Comparison of ENCODE assay signal across 8 mouse cellular contexts in the genomic region with DNA sequence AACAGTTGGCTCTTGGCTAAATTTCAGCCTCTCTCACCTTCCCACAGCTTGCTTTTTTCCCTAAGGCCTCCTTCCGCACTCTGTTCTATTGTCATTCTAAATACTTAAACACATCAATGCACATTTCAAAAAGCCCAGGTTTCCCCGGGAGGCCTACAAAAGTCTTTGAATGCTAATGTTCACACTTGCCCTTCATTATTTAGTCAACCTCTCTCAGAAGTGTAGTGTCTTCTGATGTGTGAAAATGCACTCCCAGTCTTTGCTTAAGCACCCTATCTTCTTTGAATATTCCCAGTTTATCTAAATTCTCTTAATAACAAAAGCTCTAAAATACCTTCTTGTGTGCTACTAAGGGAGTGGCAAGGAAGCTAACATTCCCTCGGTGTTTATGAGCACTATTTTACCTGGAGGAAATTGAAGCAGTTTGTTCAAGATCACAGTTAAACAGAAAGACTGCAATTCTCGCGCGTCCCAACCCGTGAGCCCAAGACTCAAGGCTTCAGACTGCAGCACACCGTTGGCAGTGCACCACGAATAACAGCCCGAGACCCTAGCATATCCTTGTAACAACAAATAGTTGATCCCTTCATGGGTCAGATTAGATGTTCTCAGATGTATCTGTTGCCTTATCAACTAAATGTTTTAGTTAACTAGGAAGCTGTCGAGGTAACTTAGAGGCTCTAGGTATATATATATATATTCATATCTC. TPM values are rescaled to one million over a fixed set of nuclear protein-coding genes. Genes with fewer than 3 reads are reported as not detected.
DNase-seq lines count a peak whose midpoint lies in the region; ATAC-seq and TF ChIP-seq lines count a peak whose summit lies in the region.
"Had no signal": no experiment of that assay in that cellular context is flagged by ENCODE, and none has a peak within 500 bp of the region (broad histone marks: within the 10 kb centered on the region; RNA-seq: fewer than 3 reads in every experiment).

No protein-coding gene starts in this region.

- DNase-seq in left cerebral cortex, adult 2 months (ENCODE audit: extremely low spot score in 1 of 2, low spot score in 2 of 2) = no peak
- no peak for DNase-seq in left cerebral cortex, adult 8-10 months (ENCODE audit: low spot score in 2 of 2)
- no peak for DNase-seq in limb, embryonic 10.5 days (ENCODE audit: low spot score)
- DNase-seq in thymus, postnatal 36 days = no peak
- no peak for DNase-seq in kidney, postnatal 10 days

- H3K36me3 ChIP-seq in embryonic facial prominence, embryonic 12.5 days = no peaks in the 10 kb centered on the region
- H3K36me3 ChIP-seq in limb, embryonic 10.5 days = peaks cover 9% of the 10 kb centered on the region
- no peaks in the 10 kb centered on the region for H3K36me3 ChIP-seq in neural tube, embryonic 14.5 days (ENCODE audit: control insufficient read depth, insufficient read depth, low read length)

- H3K4me1 ChIP-seq in embryonic facial prominence, embryonic 12.5 days = peaks cover 14% of the 10 kb centered on the region
- peaks cover 22% of the 10 kb centered on the region for H3K4me1 ChIP-seq in limb, embryonic 10.5 days
- H3K4me1 ChIP-seq in neural tube, embryonic 14.5 days (ENCODE audit: control insufficient read depth, insufficient read depth, low read length) = peaks cover 34% of the 10 kb centered on the region

- H3K27ac ChIP-seq in left cerebral cortex, adult 2 months = no peak overlapping the region; the same call in 1 of the 2 replicates
- H3K27ac ChIP-seq in embryonic facial prominence, embryonic 12.5 days = no peak overlapping the region
- H3K27ac ChIP-seq in limb, embryonic 10.5 days = peak overlapping the region; percentile 99
- H3K27ac ChIP-seq in neural tube, embryonic 14.5 days (ENCODE audit: low read depth, low read length) = no peak overlapping the region

- TF ChIP-seq CTCF in left cerebral cortex, adult 2 months (IDR thresholded peaks at IDR 0.05) = no peak

- intact Hi-C loops in left cerebral cortex, adult 2 months (cut with DNase I) = no loop called here

- no peaks in the 10 kb centered on the region for H3K9me3 ChIP-seq in embryonic facial prominence, embryonic 12.5 days
- no peaks in the 10 kb centered on the region for H3K9me3 ChIP-seq in limb, embryonic 10.5 days (replicated peaks)
- no peaks in the 10 kb centered on the region for H3K9me3 ChIP-seq in neural tube, embryonic 14.5 days (ENCODE audit: control insufficient read depth, low read length)

- H3K4me2 ChIP-seq in embryonic facial prominence, embryonic 12.5 days (replicated peaks) = peak overlapping the region; percentile 72
- peak overlapping the region; percentile 81 for H3K4me2 ChIP-seq in neural tube, embryonic 14.5 days (ENCODE audit: low read depth, low read length)

- no peak for ATAC-seq in embryonic facial prominence, embryonic 12.5 days (ENCODE audit: insufficient number of reproducible peaks, insufficient read depth, low FRiP score, low TSS enrichment)
- ATAC-seq in neural tube, embryonic 14.5 days (ENCODE audit: low read depth) = no peak

- no peaks in the 10 kb centered on the region for H3K27me3 ChIP-seq in embryonic facial prominence, embryonic 12.5 days
- no peaks in the 10 kb centered on the region for H3K27me3 ChIP-seq in limb, embryonic 10.5 days (ENCODE audit: low read depth, poor library complexity, severe bottlenecking)
- H3K27me3 ChIP-seq in neural tube, embryonic 14.5 days (ENCODE audit: control insufficient read depth, insufficient read depth, low read length) = no peaks in the 10 kb centered on the region

- no peak overlapping the region for H3K9ac ChIP-seq in embryonic facial prominence, embryonic 12.5 days
- peak overlapping the region; percentile 88 for H3K9ac ChIP-seq in neural tube, embryonic 14.5 days (replicated peaks; ENCODE audit: low read depth, low read length)

- peak overlapping the region; percentile 93; the same call in 1 of the 2 replicates for H3K4me3 ChIP-seq in left cerebral cortex, adult 2 months
- peak overlapping the region; percentile 96 for H3K4me3 ChIP-seq in embryonic facial prominence, embryonic 12.5 days
- H3K4me3 ChIP-seq in limb, embryonic 10.5 days = peak overlapping the region; percentile 98; the same call in 1 of the 2 replicates
- peak overlapping the region; percentile 77 for H3K4me3 ChIP-seq in neural tube, embryonic 14.5 days (ENCODE audit: low read depth, low read length)

- 41% methylated on average over 11 of the region's 11 CpGs for WGBS in embryonic facial prominence, embryonic 12.5 days
- 29% methylated on average over 11 of the region's 11 CpGs for WGBS in limb, embryonic 10.5 days
- WGBS in neural tube, embryonic 14.5 days = 18% methylated on average over 11 of the region's 11 CpGs

RNA-seq across cellular contexts. Expression of a gene that starts 1.2 kb away (rescaled TPM):
- 10 to 100 TPM; 50.1 to 58.7 TPM for total RNA-seq in left cerebral cortex, adult 2 months (2021)
- total RNA-seq in left cerebral cortex, adult 8-10 months (2022) = 10 to 100 TPM; 46.9 to 49.2 (median 48.5) TPM
- polyA plus RNA-seq in embryonic facial prominence, embryonic 12.5 days (2016; fragmentation: Nextera tagmentation; extraction: Ambion mirVana) = 100.0 and 102 TPM in 2 replicates
- polyA plus RNA-seq in limb, embryonic 10.5 days (2016; fragmentation: Nextera tagmentation; extraction: Ambion mirVana) = 74.2 and 85.1 TPM in 2 replicates
- 53.3 and 64.4 TPM in 2 replicates for polyA plus RNA-seq in neural tube, embryonic 14.5 days (2014; fragmentation: Nextera tagmentation; extraction: Ambion mirVana)

RNA-seq across cellular contexts. Expression of a gene that starts 25.6 kb away (rescaled TPM):
- not detected for total RNA-seq in left cerebral cortex, adult 2 months (2021)
- total RNA-seq in left cerebral cortex, adult 8-10 months (2022) = not detected
- not detected in 2 replicates for polyA plus RNA-seq in embryonic facial prominence, embryonic 12.5 days (2016; fragmentation: Nextera tagmentation; extraction: Ambion mirVana)
- polyA plus RNA-seq in limb, embryonic 10.5 days (2016; fragmentation: Nextera tagmentation; extraction: Ambion mirVana) = not detected in 2 replicates
- polyA plus RNA-seq in neural tube, embryonic 14.5 days (2014; fragmentation: Nextera tagmentation; extraction: Ambion mirVana) = not detected in 2 replicates
- total RNA-seq: layer of hippocampus, postnatal 10 days had no signal
